Mouse (Mus musculus) bone marrow macrophage, adult 2 months (primary cell): Measurements from ENCODE around the gene Pik3r4. TPM values are rescaled to one million over a fixed set of nuclear protein-coding genes. Genes with fewer than 3 reads are reported as not detected.

Source experiments
- H3K27ac ChIP-seq: 2 replicates; pipeline ENCODE4 v1.5.1; 2012; ENCODE audit warnings: low read depth, low read length; ENCODE audit not compliant: insufficient read depth
- H3K4me1 ChIP-seq: 2 replicates; pipeline ENCODE4 v1.6.1; 2012; ENCODE audit warnings: low read length; ENCODE audit not compliant: control insufficient read depth, insufficient read depth
- H3K4me3 ChIP-seq: 2 replicates; pipeline ENCODE4 v1.5.1; 2012; ENCODE audit warnings: mild to moderate bottlenecking, low read length, moderate library complexity; ENCODE audit not compliant: insufficient read depth
- CTCF ChIP-seq: IDR thresholded peaks from 2 replicates; pipeline ENCODE4 v1.5.1; 2012; ENCODE audit warnings: low read depth, mild to moderate bottlenecking, low read length, moderate library complexity
- POLR2A ChIP-seq: IDR thresholded peaks from 2 replicates; pipeline ENCODE4 v1.6.1; 2012; ENCODE audit warnings: mild to moderate bottlenecking, low read depth, low read length, borderline replicate concordance
- polyA plus RNA-seq: library from polyadenylated mRNA; stranded (reverse); fragments of >200 nt; gene quantifications from 2 replicates; pipeline ENCODE4 v1.2.4, GENCODE M21; 2012; ENCODE audit not compliant: missing spikeins, insufficient read depth, insufficient read length

Pik3r4 gene
- polyA plus RNA-seq, 1 experiment: 27.1 TPM

DNA sequence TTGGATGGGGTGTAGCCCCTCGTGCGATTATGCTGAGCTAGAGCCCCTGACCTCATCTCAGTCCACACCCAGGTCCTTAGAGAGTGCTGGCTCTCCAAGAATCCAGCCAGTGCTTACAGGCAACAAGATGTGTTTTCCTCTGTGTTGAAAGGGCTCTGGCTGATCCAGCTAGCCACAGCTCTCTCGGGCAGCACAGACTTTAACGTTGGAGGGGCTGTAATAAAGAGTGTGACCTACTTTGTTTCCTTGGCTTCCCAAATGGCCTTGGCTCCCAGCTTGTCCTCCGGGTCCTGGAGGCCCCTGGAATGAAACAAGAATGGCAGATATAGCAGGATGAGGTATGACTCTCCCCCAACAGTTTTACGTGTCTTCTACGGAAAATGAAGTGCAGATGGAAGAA lies 89.2 kb downstream of the Pik3r4 start:
- Histone ChIP-seq H3K27ac (no peak overlapping the region), H3K4me3 (no peak overlapping the region), H3K4me1 (no peaks in the 10 kb centered on the region)
- TF ChIP-seq POLR2A (no peak), CTCF (no peak)

DNA sequence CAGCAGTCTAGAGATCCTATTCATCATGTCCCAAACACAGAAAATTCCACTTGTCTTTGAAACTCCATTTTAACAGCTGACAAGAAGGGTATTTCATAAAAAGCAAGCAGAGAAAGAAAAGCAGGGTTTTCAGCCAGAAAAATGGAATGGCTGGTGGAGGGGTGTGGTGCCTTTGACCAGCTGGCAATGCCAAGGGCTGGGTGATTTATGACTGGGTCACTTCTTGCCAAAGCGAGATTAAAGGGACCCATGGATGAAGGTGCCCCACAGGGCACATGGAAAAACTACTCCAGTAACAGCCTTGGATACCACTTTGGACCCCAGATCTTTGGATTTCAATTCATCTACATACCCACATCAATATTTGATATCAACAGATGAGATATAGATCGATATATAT lies 91.9 kb downstream of the Pik3r4 start:
- no peaks in the 10 kb centered on the region for H3K4me1 ChIP-seq
- no peak for TF ChIP-seq POLR2A
- TF ChIP-seq CTCF: no peak
- H3K27ac ChIP-seq: no peak overlapping the region
- no peak overlapping the region for H3K4me3 ChIP-seq

DNA sequence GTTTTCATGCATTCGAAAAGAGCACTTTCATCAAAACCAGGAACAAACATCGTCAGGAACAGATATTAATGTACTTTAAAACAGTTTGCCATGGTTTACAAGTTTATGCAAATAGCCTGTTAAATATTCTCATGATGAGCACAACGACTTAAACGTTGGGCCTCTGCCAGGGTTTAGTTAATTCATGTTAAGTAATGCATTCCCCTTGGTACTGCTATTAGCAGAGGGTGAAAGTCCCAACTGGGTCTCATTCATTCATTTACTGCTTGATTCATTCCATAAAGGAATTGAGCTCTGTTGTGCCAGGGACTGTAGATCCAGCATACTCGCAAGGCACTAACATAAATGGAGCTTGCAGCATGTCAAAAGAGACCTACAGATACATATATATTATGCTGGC lies 92.4 kb downstream of the Pik3r4 start:
- Histone ChIP-seq H3K27ac (no peak overlapping the region), H3K4me3 (no peak overlapping the region), H3K4me1 (no peaks in the 10 kb centered on the region)
- TF ChIP-seq POLR2A (no peak), CTCF (no peak)

Other genes starting within 250 kb of the Pik3r4 start
- gene Aste1, start 247.6 kb upstream of the Pik3r4 start, polyA plus RNA-seq: 5.6 and 6.1 TPM in 2 replicates
- gene Nek11, start 247.5 kb upstream of the Pik3r4 start, polyA plus RNA-seq: not detected in 2 replicates
- gene Atp2c1, start 115.7 kb upstream of the Pik3r4 start, polyA plus RNA-seq: 101 and 105 TPM in 2 replicates
- gene Col6a6, start 185.2 kb downstream of the Pik3r4 start, polyA plus RNA-seq: not detected in 2 replicates